Mouse (Mus musculus) ES-CJ7 (cell line): ENCODE measurements around the gene Hist1h4i.
A peak's percentile ranks its signal among the peaks of the same experiment; 100 is the strongest.

Experiments used
- DNase-seq: peaks from one replicate; pipeline ENCODE4 v3.0.0; 2011; ENCODE audit warnings: low read depth, low spot score

Gene Hist1h4i

GRCm38 (mm10) chr13:22036986-22037385, 4.2 kb downstream of the Hist1h4i start:
- DNase-seq: no peak

GRCm38 (mm10) chr13:22036149-22036956, 4.8 kb downstream of the Hist1h4i start:
- DNase-seq: peak; percentile 82

GRCm38 (mm10) chr13:22035267-22036148, 5.7 kb downstream of the Hist1h4i start, which contains the start of the genes Hist1h2ah and Hist1h2bk:
TSS of gene Hist1h2ah (minus strand) at chr13:22035568.
TSS of gene Hist1h2bk (plus strand) at chr13:22035870.
- DNase-seq: peak; percentile 99

GRCm38 (mm10) chr13:22034443-22035266, 6.5 kb downstream of the Hist1h4i start:
- peak; percentile 65 for DNase-seq

- peak; percentile 27 for DNase-seq
Measured at GRCm38 (mm10) chr13:22033741-22034442, 7.3 kb downstream of the Hist1h4i start.

- no peak for DNase-seq
Measured at GRCm38 (mm10) chr13:22030493-22030892, 10.7 kb downstream of the Hist1h4i start.

GRCm38 (mm10) chr13:22029928-22030327, 11.2 kb downstream of the Hist1h4i start:
- peak; percentile 86 for DNase-seq

- peak; percentile 95 for DNase-seq
Measured at GRCm38 (mm10) chr13:22028673-22029460, 12.3 kb downstream of the Hist1h4i start.

GRCm38 (mm10) chr13:22026058-22027031, 14.8 kb downstream of the Hist1h4i start:
- DNase-seq: peak; percentile 78

GRCm38 (mm10) chr13:22022241-22022640, 18.9 kb downstream of the Hist1h4i start:
- DNase-seq: peak; percentile 95

- DNase-seq: no peak
Measured at GRCm38 (mm10) chr13:22021581-22021980, 19.6 kb downstream of the Hist1h4i start.

GRCm38 (mm10) chr13:22020901-22021339, 20.2 kb downstream of the Hist1h4i start:
- peak; percentile 75 for DNase-seq

GRCm38 (mm10) chr13:22019934-22020835, 21.0 kb downstream of the Hist1h4i start:
- no peak for DNase-seq

GRCm38 (mm10) chr13:22015479-22016450, 25.4 kb downstream of the Hist1h4i start:
- DNase-seq: peak; percentile 91

- DNase-seq: no peak
Measured at GRCm38 (mm10) chr13:22014411-22014845, 26.7 kb downstream of the Hist1h4i start.

GRCm38 (mm10) chr13:22013716-22014115, 27.4 kb downstream of the Hist1h4i start:
- no peak for DNase-seq
